Mouse (Mus musculus) CD4-positive, CD25-positive, alpha-beta regulatory T cell, adult 4 months (primary cell): ENCODE measurements around the gene Slc50a1. TPM values are rescaled to one million over a fixed set of nuclear protein-coding genes. Genes with fewer than 3 reads are reported as not detected.
A peak's percentile ranks its signal among the peaks of the same experiment; 100 is the strongest.

ENCODE experiments used
- ATAC-seq: one replicate; pipeline ENCODE4 v1.8.0; 2017
- polyA plus RNA-seq, 2 experiments: library from polyadenylated mRNA; unstranded; fragments of 100-300 nt; shearing (Covaris generic); gene quantifications; one replicate each; pipeline ENCODE4 v1.2.1; 2017

The Slc50a1 gene
- polyA plus RNA-seq, 2 experiments from 2014 or later, result 248 to 324 TPM

- ATAC-seq, result no peak
These were observed 39.8 kb downstream of the Slc50a1 start for GRCm38 (mm10) chr3:89230561-89230960.

GRCm38 (mm10) chr3:89229276-89229675, 41.1 kb downstream of the Slc50a1 start:
- no peak for ATAC-seq

- ATAC-seq, result no peak
These were observed 41.5 kb downstream of the Slc50a1 start, which contains the start of gene Muc1 for GRCm38 (mm10) chr3:89228836-89229235. TSS of gene Muc1 (plus strand) at chr3:89229057.

- peak; percentile 62 for ATAC-seq
These were observed 42.2 kb downstream of the Slc50a1 start for GRCm38 (mm10) chr3:89228180-89228549.

GRCm38 (mm10) chr3:89227307-89228179, 42.8 kb downstream of the Slc50a1 start:
- ATAC-seq, result peak; percentile 54

GRCm38 (mm10) chr3:89226900-89227299, 43.5 kb downstream of the Slc50a1 start, which contains the start of gene Mtx1:
TSS of gene Mtx1 (minus strand) at chr3:89227088.
- no peak for ATAC-seq

GRCm38 (mm10) chr3:89226361-89226760, 44.0 kb downstream of the Slc50a1 start:
- no peak for ATAC-seq

- no peak for ATAC-seq
These were observed 44.5 kb downstream of the Slc50a1 start for GRCm38 (mm10) chr3:89225918-89226317.

GRCm38 (mm10) chr3:89225321-89225815, 45.0 kb downstream of the Slc50a1 start:
- ATAC-seq, result no peak

- no peak for ATAC-seq
These were observed 45.6 kb downstream of the Slc50a1 start for GRCm38 (mm10) chr3:89224796-89225195.

GRCm38 (mm10) chr3:89221167-89221566, 49.2 kb downstream of the Slc50a1 start:
- ATAC-seq, result no peak

- ATAC-seq, result no peak
These were observed 50.8 kb downstream of the Slc50a1 start for GRCm38 (mm10) chr3:89219546-89219945.

- ATAC-seq, result no peak
These were observed 52.1 kb downstream of the Slc50a1 start for GRCm38 (mm10) chr3:89218271-89218670.

Other genes starting within 250 kb of the Slc50a1 start
- gene Rusc1, start 177.3 kb downstream of the Slc50a1 start, polyA plus RNA-seq, result 100 to 1,000 TPM in 1 of 2 experiments, 10 to 100 TPM in 1; 62.1 to 106 TPM
- gene Gm43738, start 169.5 kb downstream of the Slc50a1 start, polyA plus RNA-seq, result not detected
- 10 to 100 TPM; 63.1 to 97.7 TPM for gene Fdps, start 168.6 kb downstream of the Slc50a1 start, polyA plus RNA-seq
- not detected for gene Pklr, start 134.4 kb downstream of the Slc50a1 start, polyA plus RNA-seq
- gene Hcn3, start 110.4 kb downstream of the Slc50a1 start, polyA plus RNA-seq, result 1 to 10 TPM; 1.3 to 2.4 TPM
- gene Clk2, start 105.8 kb downstream of the Slc50a1 start, polyA plus RNA-seq, result 10 to 100 TPM; 15.7 to 23.0 TPM
- 100 to 1,000 TPM; 177 to 239 TPM for gene Scamp3, start 93.1 kb downstream of the Slc50a1 start, polyA plus RNA-seq
- 100 to 1,000 TPM; 209 to 296 TPM for gene Fam189b, start 87.4 kb downstream of the Slc50a1 start, polyA plus RNA-seq
- 100 to 1,000 TPM in 1 of 2 experiments, 10 to 100 TPM in 1; 81.2 to 128 TPM for gene Gba, start 67.6 kb downstream of the Slc50a1 start, polyA plus RNA-seq
- 1 to 10 TPM; 3.4 to 3.6 TPM for gene Thbs3, start 55.4 kb downstream of the Slc50a1 start, polyA plus RNA-seq
- 100 to 1,000 TPM in 1 of 2 experiments, 10 to 100 TPM in 1; 78.8 to 144 TPM for gene Mtx1, start 43.5 kb downstream of the Slc50a1 start, polyA plus RNA-seq
- gene Muc1, start 41.5 kb downstream of the Slc50a1 start, polyA plus RNA-seq, result 1 to 10 TPM; 1.1 to 2.0 TPM
- gene Krtcap2, start 24.6 kb downstream of the Slc50a1 start, polyA plus RNA-seq, result 100 to 1,000 TPM; 258 to 319 TPM
- gene Trim46, start 24.3 kb downstream of the Slc50a1 start, polyA plus RNA-seq, result 1 to 10 TPM; 4.0 to 7.0 TPM
- 100 to 1,000 TPM; 116 to 155 TPM for gene Dpm3, start 11.2 kb downstream of the Slc50a1 start, polyA plus RNA-seq
- gene Efna1, start 10.6 kb upstream of the Slc50a1 start, polyA plus RNA-seq, result not detected
- gene Efna3, start 52.4 kb upstream of the Slc50a1 start, polyA plus RNA-seq, result not detected
- gene Efna4, start 67.5 kb upstream of the Slc50a1 start, polyA plus RNA-seq, result not detected
- gene Adam15, start 79.4 kb upstream of the Slc50a1 start, polyA plus RNA-seq, result 10 to 100 TPM in 1 of 2 experiments, 1 to 10 TPM in 1; 8.5 to 13.3 TPM
- under 1 TPM in 1 of 2 experiments, not detected in 1; 0.42 TPM for gene Dcst2, start 91.4 kb upstream of the Slc50a1 start, polyA plus RNA-seq
- gene Dcst1, start 94.7 kb upstream of the Slc50a1 start, polyA plus RNA-seq, result 1 to 10 TPM in 1 of 2 experiments, under 1 TPM in 1; 0.59 to 1.1 TPM
- gene Zbtb7b, start 124.2 kb upstream of the Slc50a1 start, polyA plus RNA-seq, result 10 to 100 TPM; 11.7 to 13.2 TPM
- gene Lenep, start 132.2 kb upstream of the Slc50a1 start, polyA plus RNA-seq, result 1 to 10 TPM in 1 of 2 experiments, not detected in 1; 5.3 TPM
- 10 to 100 TPM; 52.2 to 71.7 TPM for gene Flad1, start 141.3 kb upstream of the Slc50a1 start, polyA plus RNA-seq
- 10 to 100 TPM; 21.6 to 40.2 TPM for gene Cks1b, start 147.8 kb upstream of the Slc50a1 start, polyA plus RNA-seq
- 10 to 100 TPM; 33.2 to 35.2 TPM for gene Shc1, start 147.9 kb upstream of the Slc50a1 start, polyA plus RNA-seq
- gene Pygo2, start 159.6 kb upstream of the Slc50a1 start, polyA plus RNA-seq, result 1 to 10 TPM; 6.0 to 7.9 TPM
- gene Pbxip1, start 166.1 kb upstream of the Slc50a1 start, polyA plus RNA-seq, result 10 to 100 TPM; 41.4 to 52.4 TPM
- 10 to 100 TPM; 29.8 to 46.0 TPM for gene Pmvk, start 184.0 kb upstream of the Slc50a1 start, polyA plus RNA-seq
- gene Kcnn3, start 249.6 kb upstream of the Slc50a1 start, polyA plus RNA-seq, result not detected